Mouse (Mus musculus) cortical plate, adult 2 months (tissue): ENCODE results near the gene Fzd7.

Experiments
- CTCF ChIP-seq: fragments of 200-500 bp; IDR thresholded peaks from 2 replicates; pipeline ENCODE4 v1.5.1; 2011; ENCODE audit warnings: mild to moderate bottlenecking, control low read depth, low read length; ENCODE audit not compliant: insufficient read depth; ENCODE audit errors: extremely low read depth
- POLR2A ChIP-seq: fragments of 200-500 bp; IDR thresholded peaks from 2 replicates; pipeline ENCODE4 v1.6.1; 2011; ENCODE audit warnings: mild to moderate bottlenecking, low read length, control low read depth; ENCODE audit not compliant: insufficient read depth; ENCODE audit errors: extremely low read depth

DNA sequence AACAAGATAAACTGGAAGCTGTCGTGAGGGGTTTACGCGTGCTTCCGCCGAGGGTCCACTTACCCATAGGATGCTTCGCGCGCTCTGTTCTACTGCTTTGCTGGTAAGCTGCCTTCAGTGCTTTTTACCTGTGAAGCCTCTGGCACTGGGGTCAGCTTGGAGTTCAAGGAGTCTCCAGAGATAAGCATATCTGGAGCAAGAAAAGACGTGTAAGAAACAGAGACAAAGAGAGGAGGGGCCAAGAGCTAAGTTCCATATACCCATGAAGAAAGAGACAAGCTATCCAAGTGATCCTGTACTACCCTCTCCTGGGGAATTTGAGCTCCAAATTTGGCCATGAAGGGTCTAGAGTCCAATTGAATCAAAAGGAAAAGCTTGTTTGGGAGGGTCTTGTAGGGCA, 9.3 kb downstream of the Fzd7 start:
- no peak for TF ChIP-seq POLR2A
- TF ChIP-seq CTCF: no peak
